Mouse (Mus musculus): Measurements from ENCODE around the gene Ptpra. TPM values are rescaled to one million over a fixed set of nuclear protein-coding genes. Genes with fewer than 3 reads are reported as not detected.

The Ptpra gene
- total RNA-seq, 2 experiments from 2014 or later, result 73.2 to 74.7 TPM

- no peak for DNase-seq (ENCODE audit: low spot score in 2 of 2)
Measured at GRCm38 (mm10) chr2:130589157-130589556, 139.1 kb downstream of the Ptpra start.

GRCm38 (mm10) chr2:130589761-130590160, 139.7 kb downstream of the Ptpra start:
- no peak for DNase-seq (ENCODE audit: low spot score in 2 of 2)

- no peak for DNase-seq (ENCODE audit: low spot score in 2 of 2)
Measured at GRCm38 (mm10) chr2:130591016-130591415, 140.9 kb downstream of the Ptpra start.

- DNase-seq (ENCODE audit: low spot score in 2 of 2), result no peak
Measured at GRCm38 (mm10) chr2:130595596-130595995, 145.5 kb downstream of the Ptpra start.

GRCm38 (mm10) chr2:130597601-130598010, 147.5 kb downstream of the Ptpra start:
- DNase-seq (ENCODE audit: low spot score in 2 of 2), result no peak

- no peak for DNase-seq (ENCODE audit: low spot score in 2 of 2)
Measured at GRCm38 (mm10) chr2:130598399-130598798, 148.3 kb downstream of the Ptpra start.

GRCm38 (mm10) chr2:130602195-130602594, 152.1 kb downstream of the Ptpra start:
- DNase-seq (ENCODE audit: low spot score in 2 of 2), result no peak

Small RNAs within 50 kb of the gene (microRNA-seq; reads per million reads assigned to microRNA genes)
- not detected for gene Gm23876

Other genes starting within 250 kb of the Ptpra start
- 10 to 100 TPM; 66.9 to 84.6 TPM for gene Nop56, start 175.8 kb upstream of the Ptpra start, total RNA-seq (2021)
- 100 to 1,000 TPM; 282 to 290 TPM for gene Idh3b, start 165.7 kb upstream of the Ptpra start, total RNA-seq (2021)
- 1 to 10 TPM; 2.1 to 2.7 TPM for gene Ebf4, start 155.1 kb upstream of the Ptpra start, total RNA-seq (2021)
- 10 to 100 TPM; 19.7 to 19.9 TPM for gene Cpxm1, start 52.7 kb upstream of the Ptpra start, total RNA-seq (2021)
- not detected for gene Gm28372, start 45.0 kb upstream of the Ptpra start, total RNA-seq (2021)
- gene 1700020A23Rik, start 45.0 kb upstream of the Ptpra start, total RNA-seq (2021), result not detected
- not detected for gene Tmem239, start 43.8 kb upstream of the Ptpra start, total RNA-seq (2021)
- 10 to 100 TPM; 37.3 to 44.6 TPM for gene Vps16, start 25.9 kb upstream of the Ptpra start, total RNA-seq (2021)
- 10 to 100 TPM; 10.6 to 11.6 TPM for gene Pced1a, start 25.6 kb upstream of the Ptpra start, total RNA-seq (2021)
- 10 to 100 TPM; 51.9 to 60.9 TPM for gene Mrps26, start 113.5 kb downstream of the Ptpra start, total RNA-seq (2021)
- not detected for gene Oxt, start 125.9 kb downstream of the Ptpra start, total RNA-seq (2021)
- not detected for gene Avp, start 132.3 kb downstream of the Ptpra start, total RNA-seq (2021)
- gene Fastkd5, start 179.7 kb downstream of the Ptpra start, total RNA-seq (2021), result 1 to 10 TPM; 7.3 to 8.2 TPM
- gene Ubox5, start 179.8 kb downstream of the Ptpra start, total RNA-seq (2021), result 1 to 10 TPM; 5.9 TPM
- gene Lzts3, start 192.5 kb downstream of the Ptpra start, total RNA-seq (2021), result 1 to 10 TPM; 5.8 to 6.2 TPM
- gene Ddrgk1, start 214.4 kb downstream of the Ptpra start, total RNA-seq (2021), result 10 to 100 TPM; 77.2 to 85.1 TPM
- 10 to 100 TPM; 21.5 to 22.8 TPM for gene Itpa, start 217.3 kb downstream of the Ptpra start, total RNA-seq (2021)
- gene Slc4a11, start 247.2 kb downstream of the Ptpra start, total RNA-seq (2021), result under 1 TPM; 0.23 to 0.32 TPM

All from gastrocnemius, postnatal 4 days (tissue).